Mouse (Mus musculus) liver, postnatal 0 days (tissue): Measurements from ENCODE around the gene Slc25a39. TPM values are rescaled to one million over a fixed set of nuclear protein-coding genes. Genes with fewer than 3 reads are reported as not detected.

Source experiments
- ATAC-seq: fragments of 200-750 bp; cut with Nextera tagmentation; 2 replicates; pipeline ENCODE4 v1.8.0; 2017; ENCODE audit warnings: mild to moderate bottlenecking, moderate library complexity
- DNase-seq: peaks from one replicate; pipeline ENCODE4 v3.0.0-alpha.2; 2016
- H3K27ac ChIP-seq: fragments of 300-500 bp; sonication (generic); 2 replicates; pipeline ENCODE4 v1.5.1; 2014; ENCODE audit warnings: antibody characterized with exemption, moderate library complexity, mild to moderate bottlenecking, low read depth
- H3K27me3 ChIP-seq: fragments of 300-500 bp; sonication (generic); 2 replicates; pipeline ENCODE4 v1.6.1; 2014; ENCODE audit warnings: low read length, control low read depth, mixed read lengths; ENCODE audit not compliant: insufficient read depth
- H3K36me3 ChIP-seq: fragments of 300-500 bp; sonication (generic); replicated peaks from 2 replicates; pipeline ENCODE4 v1.6.1; 2014; ENCODE audit warnings: mild to moderate bottlenecking, control low read depth, low read length, moderate library complexity, mixed read lengths; ENCODE audit not compliant: insufficient read depth
- H3K4me1 ChIP-seq: fragments of 300-500 bp; sonication (generic); 2 replicates; pipeline ENCODE4 v1.6.1; 2014; ENCODE audit warnings: antibody characterized with exemption, mild to moderate bottlenecking, control low read depth; ENCODE audit not compliant: insufficient read depth
- H3K4me2 ChIP-seq: fragments of 300-500 bp; sonication (generic); 2 replicates; pipeline ENCODE4 v1.6.1; 2014; ENCODE audit warnings: low read depth, mild to moderate bottlenecking, low read length, moderate library complexity, mixed read lengths
- H3K4me3 ChIP-seq: fragments of 300-500 bp; sonication (generic); 2 replicates; pipeline ENCODE4 v1.5.1; 2014; ENCODE audit warnings: low read depth, low read length
- H3K9ac ChIP-seq: fragments of 300-500 bp; sonication (generic); replicated peaks from 2 replicates; pipeline ENCODE4 v1.6.1; 2014; ENCODE audit warnings: mild to moderate bottlenecking, moderate library complexity
- H3K9me3 ChIP-seq: fragments of 300-500 bp; sonication (generic); 2 replicates; pipeline ENCODE4 v1.6.1; 2016; ENCODE audit warnings: mild to moderate bottlenecking, control low read depth, low read length, mixed read lengths
- CTCF ChIP-seq: sonication (generic); IDR thresholded peaks from 2 replicates; pipeline ENCODE4 v1.5.1; 2016; ENCODE audit warnings: antibody characterized with exemption, low read depth
- EP300 ChIP-seq: IDR thresholded peaks from 2 replicates; pipeline ENCODE4 v1.6.1; 2016; ENCODE audit warnings: antibody characterized with exemption, low read depth, mild to moderate bottlenecking
- WGBS: fragments of 180-500 bp; shearing (Covaris S2); extraction: QIAGEN DNeasy Blood & Tissue Kit; methylation state at CpG from one replicate; pipeline ENCODE4 v1.1.7; 2014; ENCODE audit not compliant: insufficient replicate concordance; 5-methylcytosine and 5-hydroxymethylcytosine counted together
- polyA plus RNA-seq: library from polyadenylated mRNA; unstranded; fragments of >200 nt; fragmentation: Nextera tagmentation; extraction: Ambion mirVana; gene quantifications from 2 replicates; pipeline ENCODE4 v1.2.1, GENCODE M21; 2015

The Slc25a39 gene
- polyA plus RNA-seq, 1 experiment from 2014 or later = 510 TPM

DNA sequence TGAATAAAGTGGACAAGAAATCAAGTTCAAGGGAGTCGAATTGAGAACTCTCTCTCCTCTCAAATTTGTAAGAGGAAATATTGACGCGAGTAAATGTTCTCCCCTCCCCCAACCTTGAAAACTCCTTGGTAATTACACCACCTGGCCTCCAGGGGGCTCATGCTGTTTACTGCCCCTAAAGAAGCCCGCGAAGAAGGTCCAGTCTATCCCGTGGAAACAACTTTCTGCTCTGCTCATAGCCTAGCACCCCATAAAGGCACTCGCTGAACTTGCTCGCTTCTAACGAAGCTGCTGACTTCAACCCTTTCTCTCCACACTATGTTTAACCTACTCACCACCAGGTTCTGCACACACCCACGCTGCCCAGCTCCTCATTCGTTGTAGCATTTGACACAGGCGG is 30.6 kb downstream of the Slc25a39 start:
- H3K4me3 ChIP-seq = no peak overlapping the region
- ATAC-seq = no peak
- WGBS = 60% methylated on average over 12 of the region's 12 CpGs
- peaks cover 3% of the 10 kb centered on the region; the same call in 1 of the 2 replicates for H3K27me3 ChIP-seq
- H3K27ac ChIP-seq = peak overlapping the region; percentile 99; the same call in 1 of the 2 replicates
- DNase-seq = peak; percentile 56
- peaks cover 6% of the 10 kb centered on the region for H3K9me3 ChIP-seq
- H3K36me3 ChIP-seq = no peaks in the 10 kb centered on the region
- TF ChIP-seq CTCF (peak; percentile 71), EP300 (no peak)
- peak overlapping the region; percentile 69; the same call in 1 of the 2 replicates for H3K4me2 ChIP-seq
- no peak overlapping the region for H3K9ac ChIP-seq
- peaks cover 32% of the 10 kb centered on the region for H3K4me1 ChIP-seq

DNA sequence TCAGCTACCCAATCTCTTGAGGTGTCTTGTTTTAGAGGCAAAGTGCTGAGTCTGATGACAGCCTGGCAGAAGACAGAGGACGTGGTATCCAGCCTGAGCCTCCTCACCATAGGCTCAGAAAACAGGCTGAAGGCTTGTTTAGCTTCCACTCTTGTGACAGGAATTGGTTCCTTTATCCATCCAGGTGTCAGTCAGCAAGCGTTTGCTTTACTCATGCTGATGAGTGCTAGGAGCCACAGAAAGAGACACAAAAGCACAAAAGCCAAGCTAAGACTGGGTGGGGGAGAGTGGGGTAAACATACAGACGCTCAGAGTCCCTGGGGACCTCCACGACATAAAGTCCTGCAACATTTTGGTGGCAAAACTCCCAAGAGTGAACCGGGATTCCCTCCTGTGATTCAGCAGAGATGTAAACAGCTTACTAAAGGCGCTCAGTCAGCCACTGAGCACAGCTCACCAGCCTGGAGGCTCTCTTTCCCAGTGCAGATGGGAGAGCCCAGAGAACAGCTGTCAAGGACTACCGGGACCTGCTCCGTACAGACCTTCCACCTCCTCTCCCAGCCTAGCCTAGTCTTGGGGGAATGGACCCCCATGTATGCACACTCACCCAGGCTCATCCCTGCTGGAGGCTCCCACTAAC is 31.4 kb downstream of the Slc25a39 start:
- peak overlapping the region; percentile 69 for H3K4me2 ChIP-seq
- H3K4me1 ChIP-seq = peaks cover 34% of the 10 kb centered on the region
- H3K27ac ChIP-seq = peak overlapping the region; percentile 99
- H3K9ac ChIP-seq = peak overlapping the region; percentile 85
- peaks cover 6% of the 10 kb centered on the region for H3K9me3 ChIP-seq
- ATAC-seq (peak; percentile 7; the same call in 1 of the 2 replicates), DNase-seq (peak; percentile 42)
- H3K36me3 ChIP-seq = no peaks in the 10 kb centered on the region
- H3K4me3 ChIP-seq = peak overlapping the region; percentile 37
- peaks cover 3% of the 10 kb centered on the region; the same call in 1 of the 2 replicates for H3K27me3 ChIP-seq
- no peak for TF ChIP-seq CTCF
- no peak for TF ChIP-seq EP300
- WGBS = 24% methylated on average over 8 of the region's 8 CpGs

DNA sequence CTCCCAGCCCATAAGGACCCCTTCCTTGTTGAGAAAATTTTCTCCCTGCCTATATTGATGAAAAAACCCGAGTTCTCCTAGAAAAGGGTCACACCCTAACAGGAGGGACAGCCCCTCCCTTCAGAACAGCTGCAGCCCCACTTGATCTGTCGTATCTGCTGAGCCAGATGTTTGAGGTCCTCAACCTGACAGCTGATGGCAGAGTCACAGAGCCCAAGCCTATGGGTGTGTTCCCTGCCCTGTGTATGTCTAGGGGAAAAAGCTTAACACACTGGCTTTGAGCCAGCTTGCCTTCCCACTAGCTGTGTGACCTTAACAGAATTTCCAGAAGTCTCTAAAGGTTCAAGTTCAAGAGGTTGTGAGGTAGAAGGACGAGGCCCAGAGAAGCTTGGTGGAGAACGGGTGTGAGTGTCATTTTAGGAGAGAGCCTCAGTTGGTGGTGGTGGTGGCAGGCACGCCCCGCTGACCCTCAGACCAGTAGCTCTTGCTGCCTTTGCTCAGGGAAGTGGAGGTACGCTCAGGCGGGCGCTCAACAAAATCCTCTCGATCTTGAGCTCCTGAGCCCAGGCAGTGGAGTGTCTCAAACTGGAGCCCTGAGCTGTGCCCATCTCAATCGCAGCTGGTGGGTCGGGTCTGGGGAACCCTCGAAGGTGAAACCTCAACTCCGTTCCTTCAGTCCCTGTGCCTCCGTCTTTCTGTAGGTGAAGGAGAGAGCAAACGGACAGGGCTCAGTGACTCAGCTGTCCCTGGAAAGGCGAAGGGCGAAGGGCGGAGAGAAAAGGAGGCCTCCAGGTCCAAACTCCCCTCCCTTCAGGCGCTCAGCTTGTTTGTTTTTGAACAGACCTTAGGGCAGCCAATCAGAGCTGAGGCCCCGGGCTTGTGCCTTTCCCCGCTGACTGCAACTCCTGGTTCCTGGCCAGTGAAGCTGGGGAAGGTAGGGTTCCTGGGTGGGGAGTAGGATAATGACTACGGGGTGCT is 32.3 kb downstream of the Slc25a39 start:
- H3K9ac ChIP-seq = peak overlapping the region; percentile 85
- peaks cover 3% of the 10 kb centered on the region; the same call in 1 of the 2 replicates for H3K27me3 ChIP-seq
- peak overlapping the region; percentile 37 for H3K4me3 ChIP-seq
- H3K36me3 ChIP-seq = no peaks in the 10 kb centered on the region
- WGBS = 7% methylated on average over 23 of the region's 23 CpGs
- peak overlapping the region; percentile 69 for H3K4me2 ChIP-seq
- peaks cover 26% of the 10 kb centered on the region for H3K4me1 ChIP-seq
- ATAC-seq = peak; percentile 89
- H3K9me3 ChIP-seq = peaks cover 6% of the 10 kb centered on the region
- peak; percentile 84 for DNase-seq
- peak; percentile 98 for TF ChIP-seq EP300
- TF ChIP-seq CTCF = no peak
- peak overlapping the region; percentile 99 for H3K27ac ChIP-seq

DNA sequence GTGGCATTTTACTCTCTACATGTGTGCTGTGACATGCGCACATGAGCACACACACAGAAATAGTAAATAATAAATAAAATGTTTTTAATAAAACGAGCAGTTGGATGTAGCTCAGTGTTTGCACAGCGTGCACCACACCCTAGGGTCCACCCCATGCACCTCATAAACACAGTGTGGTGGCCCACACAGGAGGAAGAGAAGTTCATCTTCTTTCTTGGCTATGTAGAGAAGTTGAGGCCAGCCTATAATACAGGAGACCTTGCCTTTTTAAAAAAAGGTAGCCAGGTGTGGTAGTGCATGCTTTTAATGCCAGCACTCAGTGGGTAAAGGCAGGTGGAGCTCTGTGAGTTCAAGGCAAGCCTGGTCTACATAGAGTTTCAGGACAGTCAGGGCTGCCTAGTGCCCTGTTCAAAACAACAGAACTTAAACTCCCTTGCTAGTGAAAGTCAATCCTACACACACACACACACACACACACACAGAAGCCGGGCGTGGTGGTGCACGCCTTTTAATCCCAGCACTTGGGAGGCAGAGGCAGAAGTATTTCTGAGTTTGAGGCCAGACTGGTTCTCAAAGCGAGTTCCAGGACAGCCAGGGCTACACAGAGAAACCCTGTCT is 33.5 kb downstream of the Slc25a39 start:
- Histone ChIP-seq H3K9ac (peak overlapping the region; percentile 64), H3K9me3 (peaks cover 6% of the 10 kb centered on the region), H3K27me3 (peaks cover 6% of the 10 kb centered on the region), H3K36me3 (no peaks in the 10 kb centered on the region), H3K4me1 (peaks cover 30% of the 10 kb centered on the region), H3K27ac (peak overlapping the region; percentile 99), H3K4me3 (no peak overlapping the region), H3K4me2 (peak overlapping the region; percentile 57)
- TF ChIP-seq CTCF (no peak), EP300 (no peak)
- ATAC-seq (no peak), DNase-seq (peak; percentile 49)
- WGBS = 69% methylated on average over 7 of the region's 7 CpGs

DNA sequence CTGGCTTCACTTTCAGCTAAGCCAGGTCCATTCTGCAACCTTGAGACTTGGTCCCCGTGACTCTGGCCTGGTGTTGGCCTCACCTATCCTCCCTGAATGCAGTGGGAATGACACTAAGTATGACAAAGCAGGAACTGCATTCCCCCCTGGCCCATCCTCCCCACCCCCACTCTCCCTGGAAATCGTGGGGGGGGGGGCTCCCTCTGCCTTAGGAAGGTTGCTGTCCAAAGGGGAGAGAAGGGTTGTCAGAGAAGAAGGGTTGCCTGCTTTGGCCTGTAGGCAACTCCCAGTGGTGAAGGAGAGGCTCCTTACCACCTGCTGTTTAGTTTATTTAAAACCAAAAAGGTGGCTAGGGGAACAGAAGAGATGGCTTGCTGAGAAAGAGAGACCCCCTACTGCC is 34.1 kb downstream of the Slc25a39 start:
- Histone ChIP-seq H3K9ac (peak overlapping the region; percentile 64), H3K27ac (peak overlapping the region; percentile 99), H3K9me3 (peaks cover under 1% of the 10 kb centered on the region; the same call in 1 of the 2 replicates), H3K36me3 (no peaks in the 10 kb centered on the region), H3K4me2 (peak overlapping the region; percentile 57), H3K4me3 (peak overlapping the region; percentile 21; the same call in 1 of the 2 replicates), H3K27me3 (peaks cover 6% of the 10 kb centered on the region), H3K4me1 (peaks cover 30% of the 10 kb centered on the region)
- ATAC-seq (no peak), DNase-seq (peak; percentile 16)
- 33% methylated on average over 2 of the region's 2 CpGs for WGBS
- no peak for TF ChIP-seq CTCF
- TF ChIP-seq EP300 = no peak
